Mouse (Mus musculus): ENCODE measurements around the gene Gm26657. TPM values are rescaled to one million over a fixed set of nuclear protein-coding genes. Genes with fewer than 3 reads are reported as not detected.

The Gm26657 gene
- not detected in 3 replicates for total RNA-seq (2017)

- ATAC-seq (replicated peaks; ENCODE audit: insufficient number of reproducible peaks, low FRiP score, low TSS enrichment, poor library complexity, severe bottlenecking), result no peak
Observed at GRCm38 (mm10) chr4:56740020-56740485, at the start of gene Gm26657. TSS of gene Gm26657 (plus strand) at chr4:56740070.

- ATAC-seq (replicated peaks; ENCODE audit: insufficient number of reproducible peaks, low FRiP score, low TSS enrichment, poor library complexity, severe bottlenecking), result no peak
Observed at GRCm38 (mm10) chr4:56696401-56696800, 43.5 kb upstream of the Gm26657 start.

GRCm38 (mm10) chr4:56698671-56699070, 41.2 kb upstream of the Gm26657 start:
- ATAC-seq (replicated peaks; ENCODE audit: insufficient number of reproducible peaks, low FRiP score, low TSS enrichment, poor library complexity, severe bottlenecking), result no peak

- ATAC-seq (replicated peaks; ENCODE audit: insufficient number of reproducible peaks, low FRiP score, low TSS enrichment, poor library complexity, severe bottlenecking), result no peak
Observed at GRCm38 (mm10) chr4:56702234-56702633, 37.6 kb upstream of the Gm26657 start.

GRCm38 (mm10) chr4:56713155-56713554, 26.7 kb upstream of the Gm26657 start:
- no peak for ATAC-seq (replicated peaks; ENCODE audit: insufficient number of reproducible peaks, low FRiP score, low TSS enrichment, poor library complexity, severe bottlenecking)

- ATAC-seq (replicated peaks; ENCODE audit: insufficient number of reproducible peaks, low FRiP score, low TSS enrichment, poor library complexity, severe bottlenecking), result no peak
Observed at GRCm38 (mm10) chr4:56716801-56717200, 23.1 kb upstream of the Gm26657 start.

- ATAC-seq (replicated peaks; ENCODE audit: insufficient number of reproducible peaks, low FRiP score, low TSS enrichment, poor library complexity, severe bottlenecking), result no peak
Observed at GRCm38 (mm10) chr4:56717932-56718331, 21.9 kb upstream of the Gm26657 start.

- ATAC-seq (replicated peaks; ENCODE audit: insufficient number of reproducible peaks, low FRiP score, low TSS enrichment, poor library complexity, severe bottlenecking), result no peak
Observed at GRCm38 (mm10) chr4:56718573-56719442, 21.1 kb upstream of the Gm26657 start.

- ATAC-seq (replicated peaks; ENCODE audit: insufficient number of reproducible peaks, low FRiP score, low TSS enrichment, poor library complexity, severe bottlenecking), result no peak
Observed at GRCm38 (mm10) chr4:56719456-56719855, 20.4 kb upstream of the Gm26657 start.

GRCm38 (mm10) chr4:56720403-56720802, 19.5 kb upstream of the Gm26657 start:
- no peak for ATAC-seq (replicated peaks; ENCODE audit: insufficient number of reproducible peaks, low FRiP score, low TSS enrichment, poor library complexity, severe bottlenecking)

GRCm38 (mm10) chr4:56721469-56721868, 18.4 kb upstream of the Gm26657 start:
- ATAC-seq (replicated peaks; ENCODE audit: insufficient number of reproducible peaks, low FRiP score, low TSS enrichment, poor library complexity, severe bottlenecking), result no peak

- no peak for ATAC-seq (replicated peaks; ENCODE audit: insufficient number of reproducible peaks, low FRiP score, low TSS enrichment, poor library complexity, severe bottlenecking)
Observed at GRCm38 (mm10) chr4:56722346-56722745, 17.5 kb upstream of the Gm26657 start.

GRCm38 (mm10) chr4:56723237-56723636, 16.6 kb upstream of the Gm26657 start:
- ATAC-seq (replicated peaks; ENCODE audit: insufficient number of reproducible peaks, low FRiP score, low TSS enrichment, poor library complexity, severe bottlenecking), result no peak

- no peak for ATAC-seq (replicated peaks; ENCODE audit: insufficient number of reproducible peaks, low FRiP score, low TSS enrichment, poor library complexity, severe bottlenecking)
Observed at GRCm38 (mm10) chr4:56725839-56726238, 14.0 kb upstream of the Gm26657 start.

- ATAC-seq (replicated peaks; ENCODE audit: insufficient number of reproducible peaks, low FRiP score, low TSS enrichment, poor library complexity, severe bottlenecking), result no peak
Observed at GRCm38 (mm10) chr4:56740611-56741010, 741 bp downstream of the Gm26657 start.

- ATAC-seq (replicated peaks; ENCODE audit: insufficient number of reproducible peaks, low FRiP score, low TSS enrichment, poor library complexity, severe bottlenecking), result no peak
Observed at GRCm38 (mm10) chr4:56741041-56741493, 1.2 kb downstream of the Gm26657 start, which contains the start of gene Actl7b. TSS of gene Actl7b (minus strand) at chr4:56741443.

- no peak for ATAC-seq (replicated peaks; ENCODE audit: insufficient number of reproducible peaks, low FRiP score, low TSS enrichment, poor library complexity, severe bottlenecking)
Observed at GRCm38 (mm10) chr4:56742698-56743097, 2.8 kb downstream of the Gm26657 start.

- no peak for ATAC-seq (replicated peaks; ENCODE audit: insufficient number of reproducible peaks, low FRiP score, low TSS enrichment, poor library complexity, severe bottlenecking)
Observed at GRCm38 (mm10) chr4:56743363-56744195, 3.7 kb downstream of the Gm26657 start, which contains the start of gene Actl7a. TSS of gene Actl7a (plus strand) at chr4:56743413.

- ATAC-seq (replicated peaks; ENCODE audit: insufficient number of reproducible peaks, low FRiP score, low TSS enrichment, poor library complexity, severe bottlenecking), result no peak
Observed at GRCm38 (mm10) chr4:56746345-56746744, 6.5 kb downstream of the Gm26657 start.

All from monocyte, adult 5-6 weeks (primary cell).